Mouse (Mus musculus) brain, embryonic 18.5 days (tissue): ENCODE data around the gene Wnt10a.
"Not testable (repeated sequence)": the region's sequence is repeated elsewhere in the genome, so short reads cannot be mapped to it uniquely, and the experiment has no call there.

Source experiments
- DNase-seq: peaks from one replicate; pipeline ENCODE4 v3.0.0-alpha.2; 2012; ENCODE audit warnings: low read depth, low spot score

Wnt10a gene

GRCm38 (mm10) chr1:74814931-74815647, 23.8 kb downstream of the Wnt10a start:
- DNase-seq = no peak

GRCm38 (mm10) chr1:74815965-74816364, 24.6 kb downstream of the Wnt10a start:
- not testable (repeated sequence) for DNase-seq

- no peak for DNase-seq
Observed at GRCm38 (mm10) chr1:74816612-74817199, 25.4 kb downstream of the Wnt10a start.

DNA sequence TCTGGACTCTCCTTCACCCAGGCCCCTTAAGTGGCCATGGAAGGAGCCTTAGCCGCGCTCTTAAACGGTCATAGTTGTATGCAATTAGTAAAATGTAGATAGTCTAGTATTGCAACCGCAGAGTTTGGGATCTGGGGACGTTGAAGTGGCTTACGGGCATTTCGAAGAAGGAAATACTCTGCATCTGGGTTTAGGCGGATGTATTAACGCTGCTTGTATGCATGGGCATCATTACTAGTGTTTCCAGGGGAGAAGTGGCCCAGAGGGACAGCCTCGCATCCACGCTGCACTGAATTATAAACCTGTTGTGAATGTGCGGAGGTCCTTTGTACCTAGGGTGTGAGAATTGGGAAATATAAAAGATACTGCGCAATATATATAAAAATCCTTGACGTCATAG, 25.9 kb downstream of the Wnt10a start:
- no peak for DNase-seq

GRCm38 (mm10) chr1:74818509-74818908, 27.2 kb downstream of the Wnt10a start:
- DNase-seq = no peak

GRCm38 (mm10) chr1:74823598-74823997, 32.3 kb downstream of the Wnt10a start:
- not testable (repeated sequence) for DNase-seq

- no peak for DNase-seq
Observed at GRCm38 (mm10) chr1:74824518-74825302, 33.4 kb downstream of the Wnt10a start.

GRCm38 (mm10) chr1:74830061-74830460, 38.7 kb downstream of the Wnt10a start:
- no peak for DNase-seq

DNA sequence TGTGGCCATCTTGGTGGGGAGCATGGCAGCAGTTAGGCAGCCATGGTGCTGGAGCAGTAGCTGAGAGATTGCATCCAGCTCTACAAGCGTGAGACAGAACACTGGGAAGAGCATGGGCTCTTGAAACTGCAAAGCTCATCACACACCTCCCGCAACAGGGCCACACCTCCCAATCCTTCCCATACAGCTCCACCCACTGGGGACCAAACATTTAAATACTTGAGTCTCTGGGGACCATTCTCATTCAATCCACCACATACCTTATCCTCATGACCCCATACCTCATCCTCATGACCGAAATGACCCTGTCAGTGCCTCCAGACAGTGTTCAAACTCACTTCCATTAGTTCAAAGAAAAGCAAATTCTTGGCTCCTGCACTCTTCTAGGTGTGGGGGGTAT, 41.9 kb downstream of the Wnt10a start:
- no peak for DNase-seq

- no peak for DNase-seq
Observed at GRCm38 (mm10) chr1:74843090-74843489, 51.8 kb downstream of the Wnt10a start.

DNA sequence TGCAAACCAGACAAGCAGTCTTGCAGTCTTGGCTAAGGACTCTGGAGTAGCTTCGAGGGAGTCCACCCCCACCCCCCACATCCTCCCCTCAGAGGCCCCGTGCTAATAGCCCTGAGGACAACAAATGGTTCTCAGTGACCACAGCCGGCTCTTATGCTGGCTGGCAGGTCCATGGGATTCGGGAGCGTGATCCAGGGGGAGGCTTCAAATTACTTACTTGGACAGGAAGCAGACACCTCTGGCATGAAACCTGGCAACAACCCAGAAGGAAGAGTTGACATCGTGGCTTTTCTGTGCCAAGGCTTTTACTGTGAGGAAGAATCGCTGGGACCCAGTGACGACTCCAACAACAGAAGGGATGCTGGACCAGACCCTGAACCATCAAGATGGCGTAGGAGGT, 55.0 kb downstream of the Wnt10a start:
- DNase-seq = no peak

DNA sequence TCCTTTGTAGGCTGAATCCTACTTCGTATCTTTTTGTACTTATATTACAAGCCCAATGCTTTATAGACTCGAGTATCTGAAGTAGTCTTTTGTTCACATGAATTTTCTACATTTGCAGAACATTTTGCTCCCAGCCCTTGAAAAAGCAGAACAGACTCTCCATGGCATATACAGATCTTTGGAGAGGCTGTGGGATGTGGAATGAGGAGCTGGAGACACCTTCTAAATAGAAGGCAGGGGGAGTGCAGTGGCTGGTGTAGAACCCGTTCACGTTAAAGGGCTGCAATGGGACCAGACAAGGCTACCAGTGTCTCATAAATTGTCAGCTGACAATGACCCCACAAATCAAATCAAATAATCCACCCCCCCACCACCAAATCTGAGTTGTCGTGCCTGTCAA, 57.6 kb downstream of the Wnt10a start:
- DNase-seq = no peak

- DNase-seq = no peak
Observed at GRCm38 (mm10) chr1:74850251-74850650, 58.9 kb downstream of the Wnt10a start.

DNA sequence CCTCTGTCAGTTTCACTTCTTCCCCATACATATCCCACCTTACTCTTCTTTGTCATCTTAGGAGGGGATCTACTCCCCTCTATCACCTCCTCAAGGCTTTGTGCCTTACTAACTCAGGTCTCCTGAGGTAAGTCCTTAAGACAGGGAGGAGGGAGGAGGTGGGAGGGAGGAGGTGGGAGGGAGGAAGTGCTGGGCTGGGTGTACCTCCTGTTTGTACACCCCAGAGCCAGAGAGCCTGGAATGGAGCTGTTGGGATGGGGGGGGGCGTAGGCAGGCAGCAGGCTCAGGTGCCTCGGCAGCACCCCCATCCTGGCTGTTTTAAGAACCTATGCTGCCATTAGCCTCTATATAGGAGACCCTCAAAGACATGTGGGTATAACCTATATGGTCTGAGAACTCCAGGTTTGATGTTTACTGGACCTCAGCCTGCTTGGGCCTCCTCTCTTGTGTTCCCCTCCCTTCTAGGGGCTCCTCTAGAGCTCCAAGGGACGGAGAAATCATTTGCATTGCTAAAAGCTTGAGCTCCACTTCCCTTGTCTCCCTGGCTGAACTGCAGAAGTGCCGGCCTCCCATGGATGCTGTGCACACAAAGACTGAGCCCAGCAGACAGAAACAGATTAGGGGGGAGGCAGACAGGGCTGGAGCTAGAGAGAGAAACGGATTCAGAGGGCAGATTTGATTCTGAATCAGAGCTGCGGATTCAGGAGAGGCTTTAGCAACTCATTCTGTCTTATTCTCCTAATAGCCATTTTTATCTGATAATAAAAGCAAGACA, 59.9 kb downstream of the Wnt10a start:
- DNase-seq = no peak
